10 mouse cellular contexts compared by ENCODE assay signal in genomic region chr2:109950311-109950710, GRCm38 (mm10).
"Had no signal": no experiment of that assay in that cellular context is flagged by ENCODE, and none has a peak within 500 bp of the region (broad histone marks: within the 10 kb centered on the region; RNA-seq: fewer than 3 reads in every experiment).

No protein-coding gene starts in this region.

- H3K27ac ChIP-seq: left cerebral cortex, adult 2 months; limb, embryonic 15.5 days; midbrain, embryonic 13.5 days had no signal

- H3K36me3 ChIP-seq: limb, embryonic 15.5 days; midbrain, embryonic 13.5 days had no signal

- H3K4me3 ChIP-seq: left cerebral cortex, adult 2 months; limb, embryonic 15.5 days; midbrain, embryonic 13.5 days had no signal

- ATAC-seq: lung, postnatal 0 days; midbrain, embryonic 13.5 days had no signal

- H3K9ac ChIP-seq: limb, embryonic 15.5 days; midbrain, embryonic 13.5 days had no signal

- H3K27me3 ChIP-seq: limb, embryonic 15.5 days had no signal

- H3K9me3 ChIP-seq: limb, embryonic 15.5 days; midbrain, embryonic 13.5 days had no signal

- DNase-seq: kidney, adult 2 months; kidney, postnatal 25 days; lung, adult 2 months; lung, postnatal 36 days; right cerebral cortex, postnatal 14 days; thymus, postnatal 36 days had no signal

- H3K4me2 ChIP-seq: limb, embryonic 15.5 days; midbrain, embryonic 13.5 days had no signal
